Mouse (Mus musculus): ENCODE measurements around the gene Elmod3.

DNA sequence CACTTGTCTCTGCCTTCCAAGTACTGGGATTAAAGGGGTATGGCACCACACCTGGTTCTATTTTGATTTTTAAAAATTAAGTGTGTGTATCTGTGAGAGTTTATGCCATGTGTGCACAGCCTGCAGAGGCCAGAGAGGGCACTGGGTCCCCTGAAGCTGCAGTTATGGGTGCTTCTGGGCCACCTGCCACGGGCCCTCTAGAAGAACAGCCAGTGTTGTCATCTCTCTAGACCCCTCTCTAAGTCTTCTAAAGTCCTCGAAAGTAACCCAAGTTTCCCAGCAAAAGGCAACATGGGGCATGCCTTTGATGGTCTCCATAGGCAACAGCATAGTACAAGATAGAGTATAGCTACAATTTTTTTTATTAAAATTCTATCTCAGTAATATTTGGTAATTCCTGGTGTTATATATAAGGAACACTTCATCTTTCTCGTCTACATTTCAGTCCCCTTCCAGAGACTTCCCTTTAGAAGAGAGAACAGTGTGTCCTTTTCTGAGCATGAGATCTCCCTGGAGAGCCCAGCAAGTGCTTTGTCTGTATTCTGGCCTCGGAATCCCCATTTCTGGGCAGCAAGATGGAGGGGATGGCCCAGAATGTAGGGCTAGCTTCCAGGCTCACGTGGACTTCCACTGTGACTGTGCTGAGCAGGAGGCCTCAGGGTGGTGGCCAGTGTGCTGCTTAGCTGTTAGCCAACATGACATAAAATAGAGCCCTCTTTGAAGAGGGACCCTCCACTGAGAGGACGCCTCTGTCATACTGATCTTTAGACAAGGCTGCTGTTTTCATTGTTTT lies 5.0 kb downstream of the Elmod3 start:
- TF ChIP-seq EP300 (IDR thresholded peaks at IDR 0.05; ENCODE audit: insufficient read depth, low read depth, low read length) (no peak), POLR2A (IDR thresholded peaks at IDR 0.05; ENCODE audit: insufficient read depth, low read length) (no peak)

All from ES-Bruce4 (cell line).